Mouse (Mus musculus): ENCODE measurements around the gene Naga. TPM values are rescaled to one million over a fixed set of nuclear protein-coding genes. Genes with fewer than 3 reads are reported as not detected.

The Naga gene
- polyA plus RNA-seq, 2 experiments, result 59.3 to 101 TPM

GRCm38 (mm10) chr15:82347852-82348251 lies 9.1 kb upstream of the Naga start:
- H3K9me3 ChIP-seq (ENCODE audit: control insufficient read depth, low read length), result no peaks in the 10 kb centered on the region
- H3K27ac ChIP-seq (replicated peaks; ENCODE audit: low read depth, low read length), result no peak overlapping the region
- no peak for DNase-seq (ENCODE audit: low spot score)
- H3K9ac ChIP-seq (ENCODE audit: low read depth, low read length, severe bottlenecking), result no peak overlapping the region
- H3K4me1 ChIP-seq (ENCODE audit: control insufficient read depth, insufficient read depth, low read length), result peaks cover 15% of the 10 kb centered on the region
- TF ChIP-seq POLR2A (IDR thresholded peaks at IDR 0.05; ENCODE audit: borderline replicate concordance, extremely low read depth, insufficient read depth, insufficient read length), result no peak
- no peaks in the 10 kb centered on the region for H3K27me3 ChIP-seq (ENCODE audit: control insufficient read depth, insufficient read depth, low read length)
- 94% methylated on average over 12 of the region's 12 CpGs for WGBS
- no peak overlapping the region for H3K4me2 ChIP-seq (replicated peaks; ENCODE audit: low read depth, low read length, severe bottlenecking)
- no peak overlapping the region; the same call in 1 of the 2 replicates for H3K4me3 ChIP-seq (replicated peaks; ENCODE audit: low read length)
- ATAC-seq (ENCODE audit: low FRiP score, low read depth), result no peak
- peaks cover 37% of the 10 kb centered on the region for H3K36me3 ChIP-seq (ENCODE audit: control insufficient read depth, insufficient read depth, low read length)

GRCm38 (mm10) chr15:82347303-82347676 lies 8.6 kb upstream of the Naga start:
- DNase-seq (ENCODE audit: low spot score) (no peak), ATAC-seq (ENCODE audit: low FRiP score, low read depth) (no peak)
- Histone ChIP-seq H3K27ac (replicated peaks; ENCODE audit: low read depth, low read length) (no peak overlapping the region), H3K9ac (ENCODE audit: low read depth, low read length, severe bottlenecking) (peak overlapping the region; percentile 50; the same call in 1 of the 2 replicates), H3K4me2 (replicated peaks; ENCODE audit: low read depth, low read length, severe bottlenecking) (peak overlapping the region; percentile 89), H3K9me3 (ENCODE audit: control insufficient read depth, low read length) (no peaks in the 10 kb centered on the region), H3K27me3 (ENCODE audit: control insufficient read depth, insufficient read depth, low read length) (no peaks in the 10 kb centered on the region), H3K4me3 (replicated peaks; ENCODE audit: low read length) (peak overlapping the region; percentile 61), H3K4me1 (ENCODE audit: control insufficient read depth, insufficient read depth, low read length) (peaks cover 11% of the 10 kb centered on the region), H3K36me3 (ENCODE audit: control insufficient read depth, insufficient read depth, low read length) (peaks cover 37% of the 10 kb centered on the region)
- WGBS, result 82% methylated on average over 4 of the region's 4 CpGs
- TF ChIP-seq POLR2A (IDR thresholded peaks at IDR 0.05; ENCODE audit: borderline replicate concordance, extremely low read depth, insufficient read depth, insufficient read length), result no peak

- Histone ChIP-seq H3K27ac (replicated peaks; ENCODE audit: low read depth, low read length) (peak overlapping the region; percentile 55; the same call in 1 of the 2 replicates), H3K4me1 (ENCODE audit: control insufficient read depth, insufficient read depth, low read length) (peaks cover 11% of the 10 kb centered on the region), H3K4me2 (replicated peaks; ENCODE audit: low read depth, low read length, severe bottlenecking) (peak overlapping the region; percentile 89), H3K27me3 (ENCODE audit: control insufficient read depth, insufficient read depth, low read length) (no peaks in the 10 kb centered on the region), H3K4me3 (replicated peaks; ENCODE audit: low read length) (peak overlapping the region; percentile 61), H3K9ac (ENCODE audit: low read depth, low read length, severe bottlenecking) (peak overlapping the region; percentile 50), H3K9me3 (ENCODE audit: control insufficient read depth, low read length) (no peaks in the 10 kb centered on the region), H3K36me3 (ENCODE audit: control insufficient read depth, insufficient read depth, low read length) (peaks cover 37% of the 10 kb centered on the region)
- DNase-seq (ENCODE audit: low spot score), result no peak
- no peak for TF ChIP-seq POLR2A (IDR thresholded peaks at IDR 0.05; ENCODE audit: borderline replicate concordance, extremely low read depth, insufficient read depth, insufficient read length)
- 53% methylated on average over 14 of the region's 14 CpGs for WGBS
- no peak for ATAC-seq (ENCODE audit: low FRiP score, low read depth)
Measured at GRCm38 (mm10) chr15:82346580-82347302, 8.0 kb upstream of the Naga start.

GRCm38 (mm10) chr15:82345820-82346470 lies 7.2 kb upstream of the Naga start:
- Histone ChIP-seq H3K4me2 (replicated peaks; ENCODE audit: low read depth, low read length, severe bottlenecking) (peak overlapping the region; percentile 89), H3K9me3 (ENCODE audit: control insufficient read depth, low read length) (no peaks in the 10 kb centered on the region), H3K9ac (ENCODE audit: low read depth, low read length, severe bottlenecking) (peak overlapping the region; percentile 63), H3K4me3 (replicated peaks; ENCODE audit: low read length) (peak overlapping the region; percentile 61), H3K27ac (replicated peaks; ENCODE audit: low read depth, low read length) (peak overlapping the region; percentile 77), H3K4me1 (ENCODE audit: control insufficient read depth, insufficient read depth, low read length) (peaks cover 14% of the 10 kb centered on the region), H3K27me3 (ENCODE audit: control insufficient read depth, insufficient read depth, low read length) (no peaks in the 10 kb centered on the region), H3K36me3 (ENCODE audit: control insufficient read depth, insufficient read depth, low read length) (peaks cover 35% of the 10 kb centered on the region)
- peak; percentile 98 for DNase-seq (ENCODE audit: low spot score)
- under 1% methylated on average over 49 of the region's 51 CpGs for WGBS
- ATAC-seq (ENCODE audit: low FRiP score, low read depth), result peak; percentile 98
- TF ChIP-seq POLR2A (IDR thresholded peaks at IDR 0.05; ENCODE audit: borderline replicate concordance, extremely low read depth, insufficient read depth, insufficient read length), result no peak

- H3K4me2 ChIP-seq (replicated peaks; ENCODE audit: low read depth, low read length, severe bottlenecking), result no peak overlapping the region
- no peak overlapping the region for H3K27ac ChIP-seq (replicated peaks; ENCODE audit: low read depth, low read length)
- no peaks in the 10 kb centered on the region for H3K9me3 ChIP-seq (ENCODE audit: control insufficient read depth, low read length)
- ATAC-seq (ENCODE audit: low FRiP score, low read depth), result no peak
- no peak for DNase-seq (ENCODE audit: low spot score)
- no peak for TF ChIP-seq POLR2A (IDR thresholded peaks at IDR 0.05; ENCODE audit: borderline replicate concordance, extremely low read depth, insufficient read depth, insufficient read length)
- H3K36me3 ChIP-seq (ENCODE audit: control insufficient read depth, insufficient read depth, low read length), result peaks cover 26% of the 10 kb centered on the region
- WGBS, result 94% methylated on average over 6 of the region's 6 CpGs
- no peaks in the 10 kb centered on the region for H3K27me3 ChIP-seq (ENCODE audit: control insufficient read depth, insufficient read depth, low read length)
- no peak overlapping the region for H3K9ac ChIP-seq (ENCODE audit: low read depth, low read length, severe bottlenecking)
- H3K4me3 ChIP-seq (replicated peaks; ENCODE audit: low read length), result no peak overlapping the region
- H3K4me1 ChIP-seq (ENCODE audit: control insufficient read depth, insufficient read depth, low read length), result peaks cover 20% of the 10 kb centered on the region
Measured at GRCm38 (mm10) chr15:82344971-82345370, 6.2 kb upstream of the Naga start.

Measured in limb, embryonic 14.5 days (tissue).